ENCODE assay signal across 9 mouse cellular contexts in the genomic region with DNA sequence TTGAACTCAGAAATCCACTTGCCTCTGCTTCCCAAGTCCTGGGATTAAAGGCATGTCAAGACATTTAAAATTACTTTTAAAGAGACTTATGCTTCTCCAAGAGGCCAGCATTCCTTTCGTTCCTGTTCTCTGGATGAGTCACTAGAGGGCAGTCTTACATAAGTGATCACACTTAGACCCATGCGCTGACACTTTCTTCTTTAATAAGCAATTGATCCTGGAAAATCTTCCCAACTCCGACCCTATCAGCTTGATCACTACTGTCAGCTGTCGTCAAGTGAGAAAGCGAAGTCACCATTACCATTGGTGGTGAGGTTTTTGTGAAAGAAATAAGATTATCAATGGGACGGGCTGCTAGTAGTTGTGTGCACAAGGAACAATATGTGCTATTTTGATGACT.
DNase-seq lines count a peak whose midpoint lies in the region; ATAC-seq and TF ChIP-seq lines count a peak whose summit lies in the region.
"Had no signal": no experiment of that assay in that cellular context is flagged by ENCODE, and none has a peak within 500 bp of the region (broad histone marks: within the 10 kb centered on the region; RNA-seq: fewer than 3 reads in every experiment).

No protein-coding gene starts in this region.

- no peaks in the 10 kb centered on the region for H3K36me3 ChIP-seq in heart, embryonic 12.5 days
- H3K36me3 ChIP-seq in ES-E14 (ENCODE audit: control insufficient read depth, insufficient read depth, low read length, poor library complexity, severe bottlenecking), result no peaks in the 10 kb centered on the region
- H3K36me3 ChIP-seq in hindbrain, embryonic 11.5 days (ENCODE audit: control insufficient read depth, insufficient read depth, low read length), result no peaks in the 10 kb centered on the region
- H3K36me3 ChIP-seq in limb, embryonic 14.5 days (ENCODE audit: control insufficient read depth, insufficient read depth, low read length), result no peaks in the 10 kb centered on the region
- H3K36me3 ChIP-seq in splenic B cell, adult 2 months (ENCODE audit: control insufficient read depth, insufficient read depth, low read length, poor library complexity, severe bottlenecking), result no peaks in the 10 kb centered on the region

- in situ Hi-C loops in ES-E14 (cut with MboI; ENCODE audit: low sequenced_read_pairs in 2 of 2, unreplicated experiment in 2 of 2), result no loop called here

- no peak overlapping the region for H3K27ac ChIP-seq in heart, embryonic 12.5 days (ENCODE audit: poor library complexity, severe bottlenecking)
- H3K27ac ChIP-seq in ES-E14 (ENCODE audit: insufficient read depth, low read depth, low read length, poor library complexity, severe bottlenecking), result no peak overlapping the region
- no peak overlapping the region for H3K27ac ChIP-seq in hindbrain, embryonic 11.5 days (ENCODE audit: low read depth, low read length)
- no peak overlapping the region for H3K27ac ChIP-seq in limb, embryonic 14.5 days (replicated peaks; ENCODE audit: low read depth, low read length)

- no peaks in the 10 kb centered on the region for H3K4me1 ChIP-seq in heart, embryonic 12.5 days (replicated peaks)
- no peaks in the 10 kb centered on the region for H3K4me1 ChIP-seq in ES-E14 (ENCODE audit: control insufficient read depth in 2 of 2, insufficient read depth in 2 of 2, low read length in 2 of 2, poor library complexity in 1 of 2)
- H3K4me1 ChIP-seq in hindbrain, embryonic 11.5 days (replicated peaks; ENCODE audit: control insufficient read depth, insufficient read depth, low read length), result no peaks in the 10 kb centered on the region
- no peaks in the 10 kb centered on the region for H3K4me1 ChIP-seq in limb, embryonic 14.5 days (ENCODE audit: control insufficient read depth, insufficient read depth, low read length)

- no peaks in the 10 kb centered on the region for H3K9me3 ChIP-seq in heart, embryonic 12.5 days (replicated peaks)
- no peaks in the 10 kb centered on the region for H3K9me3 ChIP-seq in ES-E14 (ENCODE audit: control insufficient read depth, insufficient read depth, low read depth, low read length)
- H3K9me3 ChIP-seq in hindbrain, embryonic 11.5 days (ENCODE audit: control insufficient read depth, low read length), result no peaks in the 10 kb centered on the region
- H3K9me3 ChIP-seq in limb, embryonic 14.5 days (ENCODE audit: control insufficient read depth, low read length), result no peaks in the 10 kb centered on the region

- no peak for TF ChIP-seq POLR2A in limb, embryonic 14.5 days (IDR thresholded peaks at IDR 0.05; ENCODE audit: borderline replicate concordance, extremely low read depth, insufficient read depth, insufficient read length)

- WGBS in heart, embryonic 12.5 days, result 20% methylated on average over 6 of the region's 6 CpGs
- WGBS in hindbrain, embryonic 11.5 days, result 22% methylated on average over 6 of the region's 6 CpGs
- WGBS in limb, embryonic 14.5 days, result 24% methylated on average over 6 of the region's 6 CpGs

- H3K27me3 ChIP-seq in heart, embryonic 12.5 days (replicated peaks), result no peaks in the 10 kb centered on the region
- H3K27me3 ChIP-seq in hindbrain, embryonic 11.5 days (ENCODE audit: control insufficient read depth, insufficient read depth, low read length), result no peaks in the 10 kb centered on the region
- H3K27me3 ChIP-seq in limb, embryonic 14.5 days (ENCODE audit: control insufficient read depth, insufficient read depth, low read length), result no peaks in the 10 kb centered on the region
- H3K27me3 ChIP-seq in splenic B cell, adult 2 months (ENCODE audit: control insufficient read depth, insufficient read depth, low read length, poor library complexity, severe bottlenecking), result no peaks in the 10 kb centered on the region

- no peak overlapping the region for H3K9ac ChIP-seq in heart, embryonic 12.5 days
- no peak overlapping the region for H3K9ac ChIP-seq in ES-E14 (ENCODE audit: insufficient read depth, low read depth, low read length, poor library complexity, severe bottlenecking)
- no peak overlapping the region for H3K9ac ChIP-seq in hindbrain, embryonic 11.5 days (ENCODE audit: low read depth, low read length)
- H3K9ac ChIP-seq in limb, embryonic 14.5 days (ENCODE audit: low read depth, low read length, severe bottlenecking), result no peak overlapping the region

- no peak for ATAC-seq in heart, embryonic 12.5 days (ENCODE audit: insufficient number of reproducible peaks, low FRiP score)
- ATAC-seq in hindbrain, embryonic 11.5 days (ENCODE audit: low FRiP score), result no peak; the same call in 1 of the 2 replicates
- peak; percentile 55; the same call in 1 of the 2 replicates for ATAC-seq in limb, embryonic 14.5 days (ENCODE audit: low FRiP score, low read depth)

- DNase-seq in heart, adult 8-10 months (ENCODE audit: low spot score), result peak; percentile 9
- no peak for DNase-seq in ES-E14 (ENCODE audit: low read depth, low spot score)
- peak; percentile 83 for DNase-seq in embryo, embryonic 10.5 days (ENCODE audit: low spot score)
- peak; percentile 64 for DNase-seq in hindbrain, embryonic 11.5 days (ENCODE audit: low spot score)
- peak; percentile 85 for DNase-seq in limb, embryonic 14.5 days (ENCODE audit: low spot score)
- peak; percentile 12 for DNase-seq in splenic B cell, adult 2 months (ENCODE audit: low read depth, low spot score)
- DNase-seq in testis, postnatal 14 days (ENCODE audit: low spot score), result no peak

- H3K4me2 ChIP-seq in heart, embryonic 12.5 days, result no peak overlapping the region; the same call in 1 of the 2 replicates
- no peak overlapping the region for H3K4me2 ChIP-seq in hindbrain, embryonic 11.5 days (replicated peaks; ENCODE audit: low read depth, low read length)
- no peak overlapping the region for H3K4me2 ChIP-seq in limb, embryonic 14.5 days (replicated peaks; ENCODE audit: low read depth, low read length, severe bottlenecking)

- no peak overlapping the region for H3K4me3 ChIP-seq in heart, embryonic 12.5 days
- no peak overlapping the region for H3K4me3 ChIP-seq in ES-E14 (ENCODE audit: insufficient read depth in 1 of 2, low read depth in 1 of 2, low read length in 2 of 2, poor library complexity in 1 of 2, severe bottlenecking in 1 of 2)
- H3K4me3 ChIP-seq in hindbrain, embryonic 11.5 days (ENCODE audit: low read depth, low read length), result no peak overlapping the region
- no peak overlapping the region for H3K4me3 ChIP-seq in limb, embryonic 14.5 days (replicated peaks; ENCODE audit: low read length)
- H3K4me3 ChIP-seq: myocyte had no signal

TF ChIP-seq in ES-E14, 5 proteins besides CTCF, POLR2A, EP300 and RAD21:
- TF ChIP-seq ZC3H11A (IDR thresholded peaks at IDR 0.05; ENCODE audit: borderline replicate concordance, low read depth, low read length), result peak; percentile 35; the same call in 1 of the 2 replicates
- no peak for TF ChIP-seq ZNF384 (IDR thresholded peaks at IDR 0.05; ENCODE audit: low read depth, low read length)

Comparison
In these comparisons a context has a peak if more than half of its experiments do, and no peak if none do; other contexts are left out.
1. DNase-seq: peak in heart, adult 8-10 months (single experiment), embryo, embryonic 10.5 days (single experiment), hindbrain, embryonic 11.5 days (single experiment), limb, embryonic 14.5 days (single experiment) and splenic B cell, adult 2 months (single experiment); none in ES-E14 (single experiment) and testis, postnatal 14 days (single experiment).